Comparison of ENCODE assay signal across 40 mouse cellular contexts in genomic region chr9:92267732-92268131, GRCm38 (mm10). TPM values are rescaled to one million over a fixed set of nuclear protein-coding genes. Genes with fewer than 3 reads are reported as not detected.
A peak's percentile ranks its signal among the peaks of the same experiment; 100 is the strongest.
DNase-seq lines count a peak whose midpoint lies in the region; ATAC-seq and TF ChIP-seq lines count a peak whose summit lies in the region.
"Had no signal": no experiment of that assay in that cellular context is flagged by ENCODE, and none has a peak within 500 bp of the region (broad histone marks: within the 10 kb centered on the region; RNA-seq: fewer than 3 reads in every experiment).

No protein-coding gene starts in this region.

- in situ Hi-C loops in Patski (cut with MboI; ENCODE audit: low pct_unique_long_range_greater_than_20kb): no loop called here

- H3K9me3 ChIP-seq in kidney, embryonic 14.5 days (ENCODE audit: control insufficient read depth, low read length): no peaks in the 10 kb centered on the region
- H3K9me3 ChIP-seq in liver, embryonic 11.5 days (ENCODE audit: control insufficient read depth, low read length): no peaks in the 10 kb centered on the region
- H3K9me3 ChIP-seq in midbrain, embryonic 14.5 days (ENCODE audit: control insufficient read depth, low read length): no peaks in the 10 kb centered on the region
- no peaks in the 10 kb centered on the region for H3K9me3 ChIP-seq in midbrain, embryonic 13.5 days
- H3K9me3 ChIP-seq: G1E; hindbrain, embryonic 12.5 days; intestine, embryonic 15.5 days; midbrain, embryonic 12.5 days; neural tube, embryonic 15.5 days had no signal

- H3K36me3 ChIP-seq in kidney, embryonic 14.5 days (ENCODE audit: control insufficient read depth, insufficient read depth, low read length): peaks cover 16% of the 10 kb centered on the region; the same call in 1 of the 2 replicates
- peaks cover 5% of the 10 kb centered on the region; the same call in 1 of the 2 replicates for H3K36me3 ChIP-seq in liver, adult 2 months (ENCODE audit: control insufficient read depth, insufficient read depth, low read length)
- peaks cover 9% of the 10 kb centered on the region; the same call in 1 of the 2 replicates for H3K36me3 ChIP-seq in liver, embryonic 11.5 days (ENCODE audit: control insufficient read depth, insufficient read depth, low read length)
- 0 out of 2 replicates have a peak, but pooled peaks cover 4% of the 10 kb centered on the region for H3K36me3 ChIP-seq in midbrain, embryonic 14.5 days (ENCODE audit: control insufficient read depth, insufficient read depth, low read length)
- 0 out of 2 replicates have a peak, but pooled peaks cover 4% of the 10 kb centered on the region for H3K36me3 ChIP-seq in midbrain, embryonic 13.5 days
- H3K36me3 ChIP-seq: hindbrain, embryonic 12.5 days; neural tube, embryonic 15.5 days had no signal

- POLR2A ChIA-PET in Patski (lab: Charles Lee): no interaction called here

- no peak for DNase-seq in kidney, postnatal 25 days
- no peak for DNase-seq in liver, adult 2 months (ENCODE audit: extremely low read depth, low read depth, low spot score)
- no peak for DNase-seq in liver, embryonic 11.5 days (ENCODE audit: low spot score)
- DNase-seq in midbrain, embryonic 14.5 days: no peak
- no peak for DNase-seq in Patski (ENCODE audit: low read depth, low spot score)
- no peak for DNase-seq in adrenal gland, adult 8-10 months
- DNase-seq: adrenal gland, postnatal 25 days; cerebellum, adult 11-12 months; cerebellum, adult 9-11 months; embryo, embryonic 11 days; gastrocnemius, adult 2 months; gastrocnemius, postnatal 36 days; heart, adult 18-20 months; heart, postnatal 36 days; kidney, postnatal 36 days; lung, embryonic 14.5 days; lung, postnatal 36 days; right cerebral cortex, postnatal 25 days; thymus, adult 2 months; thymus, postnatal 4 days had no signal

- CTCF ChIA-PET in Patski (lab: Charles Lee): interaction anchor here (1.4 kb wide), 1 partner anchor 17 kb away, joined by 3 read pairs; no protein-coding TSS in a partner anchor

- no peak overlapping the region for H3K4me3 ChIP-seq in kidney, embryonic 14.5 days (ENCODE audit: low read length)
- H3K4me3 ChIP-seq in liver, adult 2 months (ENCODE audit: insufficient read depth, low read depth, low read length): no peak overlapping the region
- H3K4me3 ChIP-seq in liver, embryonic 11.5 days (ENCODE audit: low read depth, low read length): no peak overlapping the region
- no peak overlapping the region for H3K4me3 ChIP-seq in midbrain, embryonic 14.5 days (replicated peaks; ENCODE audit: low read depth, low read length)
- H3K4me3 ChIP-seq in midbrain, embryonic 13.5 days (replicated peaks): no peak overlapping the region
- H3K4me3 ChIP-seq: erythroblast, embryonic 14.5 days; gastrocnemius, adult 2 months; hindbrain, embryonic 12.5 days; intestine, embryonic 15.5 days; layer of hippocampus, adult 2 months; midbrain, embryonic 12.5 days; neural tube, embryonic 15.5 days had no signal

- 70% methylated on average over 1 of the region's 1 CpGs for WGBS in kidney, embryonic 14.5 days
- 81% methylated on average over 1 of the region's 1 CpGs for WGBS in liver, adult 2 months
- WGBS in liver, embryonic 11.5 days: 63% methylated on average over 1 of the region's 1 CpGs
- WGBS in midbrain, embryonic 14.5 days: 86% methylated on average over 1 of the region's 1 CpGs
- 90% methylated on average over 1 of the region's 1 CpGs for WGBS in midbrain, embryonic 13.5 days

- peaks cover 2% of the 10 kb centered on the region; the same call in 1 of the 2 replicates for H3K79me2 ChIP-seq in liver, adult 2 months (ENCODE audit: control insufficient read depth, insufficient read depth, low read length)

- no peak overlapping the region for H3K27ac ChIP-seq in kidney, embryonic 14.5 days (ENCODE audit: low read depth, low read length)
- 0 out of 2 replicates have a peak overlapping the region, but pooled peaks have one; percentile 45 for H3K27ac ChIP-seq in liver, adult 2 months (replicated peaks; ENCODE audit: insufficient read depth, low read depth, low read length)
- no peak overlapping the region for H3K27ac ChIP-seq in liver, embryonic 11.5 days (ENCODE audit: low read depth, low read length)
- H3K27ac ChIP-seq in midbrain, embryonic 14.5 days (replicated peaks; ENCODE audit: low read depth, low read length): no peak overlapping the region
- no peak overlapping the region for H3K27ac ChIP-seq in midbrain, embryonic 13.5 days
- H3K27ac ChIP-seq: gastrocnemius, adult 2 months; hindbrain, embryonic 12.5 days; hindbrain, postnatal 0 days; intestine, embryonic 15.5 days; layer of hippocampus, adult 2 months; liver, embryonic 14.5 days; midbrain, embryonic 12.5 days; neural tube, embryonic 15.5 days had no signal

- no peak overlapping the region for H3K9ac ChIP-seq in kidney, embryonic 14.5 days (ENCODE audit: low read depth, low read length)
- no peak overlapping the region for H3K9ac ChIP-seq in liver, adult 2 months (ENCODE audit: low read depth, low read length)
- no peak overlapping the region for H3K9ac ChIP-seq in liver, embryonic 11.5 days (ENCODE audit: low read depth, low read length)
- no peak overlapping the region for H3K9ac ChIP-seq in midbrain, embryonic 14.5 days (replicated peaks; ENCODE audit: low read length)
- no peak overlapping the region for H3K9ac ChIP-seq in midbrain, embryonic 13.5 days (replicated peaks)
- H3K9ac ChIP-seq: hindbrain, embryonic 12.5 days; intestine, embryonic 15.5 days; liver, embryonic 14.5 days; lung, embryonic 14.5 days; midbrain, embryonic 12.5 days; neural tube, embryonic 15.5 days had no signal

- no peaks in the 10 kb centered on the region for H3K27me3 ChIP-seq in kidney, embryonic 14.5 days (ENCODE audit: control insufficient read depth, insufficient read depth, low read length)
- no peaks in the 10 kb centered on the region for H3K27me3 ChIP-seq in liver, adult 2 months (ENCODE audit: control insufficient read depth, insufficient read depth, low read length)
- no peaks in the 10 kb centered on the region for H3K27me3 ChIP-seq in liver, embryonic 11.5 days (replicated peaks; ENCODE audit: control insufficient read depth, insufficient read depth, low read length)
- H3K27me3 ChIP-seq in midbrain, embryonic 14.5 days (ENCODE audit: control insufficient read depth, insufficient read depth, low read length): no peaks in the 10 kb centered on the region
- H3K27me3 ChIP-seq in midbrain, embryonic 13.5 days: no peaks in the 10 kb centered on the region
- H3K27me3 ChIP-seq in Patski: no peaks in the 10 kb centered on the region
- H3K27me3 ChIP-seq: hindbrain, embryonic 12.5 days; intestine, embryonic 15.5 days; midbrain, embryonic 12.5 days; neural tube, embryonic 15.5 days had no signal

- no peak for TF ChIP-seq POLR2A in liver, adult 2 months (IDR thresholded peaks at IDR 0.05; ENCODE audit: extremely low read depth, insufficient read depth, low read length)

- peak; percentile 92 for ATAC-seq in kidney, embryonic 14.5 days (ENCODE audit: low FRiP score, low TSS enrichment)
- ATAC-seq in liver, embryonic 11.5 days (replicated peaks; ENCODE audit: low FRiP score): no peak
- ATAC-seq in midbrain, embryonic 14.5 days (ENCODE audit: low FRiP score, low TSS enrichment): 0 out of 2 replicates have a peak, but pooled peaks have one; percentile 37
- no peak for ATAC-seq in midbrain, embryonic 13.5 days
- peak; percentile 56 for ATAC-seq in Patski
- ATAC-seq: forebrain, embryonic 16.5 days; hindbrain, postnatal 0 days had no signal

- H3K4me2 ChIP-seq in kidney, embryonic 14.5 days (replicated peaks; ENCODE audit: low read depth, low read length): no peak overlapping the region
- no peak overlapping the region for H3K4me2 ChIP-seq in liver, embryonic 11.5 days
- H3K4me2 ChIP-seq in midbrain, embryonic 14.5 days (ENCODE audit: low read length): no peak overlapping the region
- no peak overlapping the region for H3K4me2 ChIP-seq in midbrain, embryonic 13.5 days (replicated peaks)
- H3K4me2 ChIP-seq: heart, embryonic 11.5 days; hindbrain, embryonic 12.5 days; intestine, embryonic 15.5 days; lung, embryonic 14.5 days; midbrain, embryonic 12.5 days; neural tube, embryonic 15.5 days had no signal

- peaks cover 4% of the 10 kb centered on the region; the same call in 1 of the 2 replicates for H3K4me1 ChIP-seq in kidney, embryonic 14.5 days (ENCODE audit: control insufficient read depth, insufficient read depth, low read length)
- H3K4me1 ChIP-seq in liver, adult 2 months (ENCODE audit: control insufficient read depth, insufficient read depth, low read length): peaks cover 16% of the 10 kb centered on the region
- H3K4me1 ChIP-seq in liver, embryonic 11.5 days (replicated peaks; ENCODE audit: control insufficient read depth, insufficient read depth, low read length): no peaks in the 10 kb centered on the region
- H3K4me1 ChIP-seq in midbrain, embryonic 14.5 days (ENCODE audit: control insufficient read depth, insufficient read depth, low read length): no peaks in the 10 kb centered on the region
- H3K4me1 ChIP-seq in midbrain, embryonic 13.5 days (replicated peaks): no peaks in the 10 kb centered on the region
- H3K4me1 ChIP-seq: hindbrain, embryonic 12.5 days; midbrain, embryonic 12.5 days; neural tube, embryonic 15.5 days had no signal

- no peak for TF ChIP-seq CTCF in liver, adult 2 months (IDR thresholded peaks at IDR 0.05; ENCODE audit: low read depth, low read length)
- no peak for TF ChIP-seq CTCF in Patski (IDR thresholded peaks at IDR 0.05)

RNA-seq across cellular contexts. Expression of gene Plscr2, which starts 7.7 kb away (rescaled TPM):
- 6.0 and 11.6 TPM in 2 replicates for polyA plus RNA-seq in kidney, embryonic 14.5 days (2014; fragmentation: Nextera tagmentation; extraction: Ambion mirVana)
- total RNA-seq in liver, adult 2 months (2014; rRNA removed): 27.4 and 51.6 TPM in 2 replicates
- 13.6 and 13.9 TPM in 2 replicates for polyA plus RNA-seq in liver, adult 2 months (2012; rRNA removed)
- polyA plus RNA-seq in liver, embryonic 11.5 days (2014; fragmentation: Nextera tagmentation; extraction: Ambion mirVana): 0.55 and 0.60 TPM in 2 replicates
- polyA plus RNA-seq in midbrain, embryonic 14.5 days (2014; fragmentation: Nextera tagmentation; extraction: Ambion mirVana): 0.43 TPM in 1 of 2 replicates, not detected in the other
- polyA plus RNA-seq in midbrain, embryonic 13.5 days (2015; fragmentation: Nextera tagmentation; extraction: Ambion mirVana): 0.36 and 0.49 TPM in 2 replicates
- 199 TPM for polyA plus RNA-seq in Patski (2021)
- total RNA-seq in adrenal gland, adult 8-10 months (2022): 10 to 100 TPM; 15.1 to 25.6 (median 20.1) TPM
- total RNA-seq: megakaryocyte, adult 5-6 weeks had no signal
- polyA plus RNA-seq: erythroblast, embryonic 14.5 days had no signal

RNA-seq across cellular contexts. Expression of gene Plscr1, which starts 18.2 kb away (rescaled TPM):
- 83.5 and 91.2 TPM in 2 replicates for polyA plus RNA-seq in kidney, embryonic 14.5 days (2014; fragmentation: Nextera tagmentation; extraction: Ambion mirVana)
- 13.5 and 18.3 TPM in 2 replicates for total RNA-seq in liver, adult 2 months (2014; rRNA removed)
- polyA plus RNA-seq in liver, adult 2 months (2012; rRNA removed): 7.1 and 9.9 TPM in 2 replicates
- polyA plus RNA-seq in liver, embryonic 11.5 days (2014; fragmentation: Nextera tagmentation; extraction: Ambion mirVana): 35.4 and 36.9 TPM in 2 replicates
- polyA plus RNA-seq in midbrain, embryonic 14.5 days (2014; fragmentation: Nextera tagmentation; extraction: Ambion mirVana): 7.8 and 10.0 TPM in 2 replicates
- 11.6 TPM in 2 replicates for polyA plus RNA-seq in midbrain, embryonic 13.5 days (2015; fragmentation: Nextera tagmentation; extraction: Ambion mirVana)
- polyA plus RNA-seq in Patski (2021): 98.8 TPM
- total RNA-seq in adrenal gland, adult 8-10 months (2022): 10 to 100 TPM; 10.7 to 13.7 (median 11.2) TPM

RNA-seq across cellular contexts. Expression of gene 1700057G04Rik, which starts 41.4 kb away (rescaled TPM):
- polyA plus RNA-seq in kidney, embryonic 14.5 days (2014; fragmentation: Nextera tagmentation; extraction: Ambion mirVana): not detected in 2 replicates
- not detected in 2 replicates for total RNA-seq in liver, adult 2 months (2014; rRNA removed)
- polyA plus RNA-seq in liver, adult 2 months (2012; rRNA removed): not detected in 2 replicates
- not detected in 2 replicates for polyA plus RNA-seq in liver, embryonic 11.5 days (2014; fragmentation: Nextera tagmentation; extraction: Ambion mirVana)
- not detected in 2 replicates for polyA plus RNA-seq in midbrain, embryonic 14.5 days (2014; fragmentation: Nextera tagmentation; extraction: Ambion mirVana)
- polyA plus RNA-seq in midbrain, embryonic 13.5 days (2015; fragmentation: Nextera tagmentation; extraction: Ambion mirVana): not detected in 2 replicates
- polyA plus RNA-seq in Patski (2021): not detected
- total RNA-seq in adrenal gland, adult 8-10 months (2022): not detected
- total RNA-seq: adrenal gland, postnatal 25 days; gastrocnemius, adult 2 months; gastrocnemius, postnatal 36 days; heart, adult 18-20 months; heart, postnatal 36 days; hindbrain, postnatal 0 days; layer of hippocampus, adult 2 months; layer of hippocampus, postnatal 14 days; left cerebral cortex, adult 8-10 months; left cerebral cortex, postnatal 36 days; megakaryocyte, adult 5-6 weeks had no signal
- polyA plus RNA-seq: embryonic facial prominence, embryonic 14.5 days; erythroblast, embryonic 14.5 days; forebrain, embryonic 11.5 days; forebrain, embryonic 16.5 days; G1E; heart, embryonic 11.5 days; heart, embryonic 16.5 days; hindbrain, embryonic 12.5 days; hindbrain, postnatal 0 days; intestine, embryonic 15.5 days; liver, embryonic 14.5 days; lung, embryonic 14.5 days; midbrain, embryonic 12.5 days; neural tube, embryonic 15.5 days; thymus, adult 2 months had no signal

Comparison
In these comparisons a context has a peak if more than half of its experiments do, and no peak if none do; other contexts are left out.
1. ATAC-seq: peak in kidney, embryonic 14.5 days (single experiment), midbrain, embryonic 14.5 days (single experiment) and Patski (single experiment); none in liver, embryonic 11.5 days (single experiment) and midbrain, embryonic 13.5 days (single experiment).
2. RNA of gene Plscr2, which starts 7.7 kb away (polyA plus RNA-seq): 199 TPM in Patski (single experiment); 13.6 to 13.9 TPM in liver, adult 2 months, 6.0 to 11.6 TPM in kidney, embryonic 14.5 days, 0.55 to 0.60 TPM in liver, embryonic 11.5 days, 0.43 TPM in midbrain, embryonic 14.5 days and 0.36 to 0.49 TPM in midbrain, embryonic 13.5 days; every median in the first group is over 10 times any median in the second.